Mouse (Mus musculus) liver, adult 2 months (tissue): ENCODE results near the gene Ngly1.

Source experiments
- CTCF ChIP-seq: fragments of 200-500 bp; IDR thresholded peaks from 2 replicates; pipeline ENCODE4 v1.5.1; 2011; ENCODE audit warnings: low read depth, low read length, control low read depth
- POLR2A ChIP-seq: fragments of 200-500 bp; IDR thresholded peaks from 2 replicates; pipeline ENCODE4 v1.6.1; 2011; ENCODE audit warnings: low read length, control low read depth; ENCODE audit not compliant: insufficient read depth; ENCODE audit errors: extremely low read depth

DNA sequence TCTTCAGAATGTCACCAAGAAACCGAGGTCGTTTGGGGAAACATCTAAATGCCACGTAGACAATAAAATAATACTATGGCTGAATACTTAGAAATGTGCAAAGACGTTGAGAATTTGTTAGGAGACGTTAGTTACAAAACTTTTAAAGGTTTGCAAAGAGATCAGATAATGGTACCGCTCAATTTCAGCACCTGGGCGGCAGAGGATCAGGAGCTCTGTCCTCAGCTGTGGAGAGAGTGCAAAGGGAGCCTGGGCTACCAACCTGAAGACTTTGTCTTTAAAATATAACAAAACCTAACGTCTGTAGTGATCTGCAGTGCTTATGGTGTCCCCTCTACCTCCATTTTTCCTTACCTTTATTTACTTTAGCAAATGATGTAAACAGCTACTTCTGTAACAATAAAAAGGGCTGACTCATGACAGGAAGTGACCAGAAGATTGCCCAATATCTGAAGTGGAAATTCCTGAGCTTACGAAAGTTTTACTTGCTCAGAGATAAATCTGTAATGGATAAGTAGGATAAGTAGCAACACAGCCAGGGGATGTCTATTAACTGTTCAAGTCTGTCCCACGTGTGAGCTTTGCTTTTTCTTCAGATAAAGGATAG, 5.4 kb upstream of the Ngly1 start:
- no peak for TF ChIP-seq POLR2A
- no peak for TF ChIP-seq CTCF
